Mouse (Mus musculus) forebrain, embryonic 12.5 days (tissue): ENCODE data around the gene Suclg1. TPM values are rescaled to one million over a fixed set of nuclear protein-coding genes. Genes with fewer than 3 reads are reported as not detected.

Source experiments
- ATAC-seq: fragments of 200-750 bp; cut with Nextera tagmentation; 2 replicates; pipeline ENCODE4 v1.8.0; 2017; ENCODE audit warnings: moderate TSS enrichment; ENCODE audit not compliant: low FRiP score
- H3K27ac ChIP-seq: fragments of 300-500 bp; sonication (generic); 2 replicates; pipeline ENCODE4 v1.5.1; 2016; ENCODE audit warnings: mild to moderate bottlenecking
- H3K27me3 ChIP-seq: fragments of 300-500 bp; sonication (generic); 2 replicates; pipeline ENCODE4 v1.6.1; 2016; ENCODE audit warnings: mild to moderate bottlenecking
- H3K36me3 ChIP-seq: fragments of 300-500 bp; sonication (generic); replicated peaks from 2 replicates; pipeline ENCODE4 v1.6.1; 2016; ENCODE audit warnings: mild to moderate bottlenecking
- H3K4me1 ChIP-seq: fragments of 300-500 bp; sonication (generic); 2 replicates; pipeline ENCODE4 v1.6.1; 2016
- H3K4me2 ChIP-seq: fragments of 300-500 bp; sonication (generic); 2 replicates; pipeline ENCODE4 v1.6.1; 2016; ENCODE audit warnings: mild to moderate bottlenecking, moderate library complexity
- H3K4me3 ChIP-seq: fragments of 300-500 bp; sonication (generic); replicated peaks from 2 replicates; pipeline ENCODE4 v1.5.1; 2016; ENCODE audit warnings: mild to moderate bottlenecking
- H3K9ac ChIP-seq: fragments of 300-500 bp; sonication (generic); 2 replicates; pipeline ENCODE4 v1.6.1; 2016; ENCODE audit warnings: mild to moderate bottlenecking
- H3K9me3 ChIP-seq: fragments of 300-500 bp; sonication (generic); 2 replicates; pipeline ENCODE4 v1.6.1; 2016
- WGBS: fragments of 180-500 bp; shearing (Covaris S2); methylation state at CpG from one replicate; pipeline ENCODE4 v1.1.7; 2016; 5-methylcytosine and 5-hydroxymethylcytosine counted together
- polyA plus RNA-seq: library from polyadenylated mRNA; unstranded; fragments of >200 nt; fragmentation: Nextera tagmentation; extraction: Ambion mirVana; gene quantifications from 2 replicates; pipeline ENCODE4 v1.2.1, GENCODE M21; 2016

Gene Suclg1
- polyA plus RNA-seq, 1 experiment from 2014 or later = 133 TPM

GRCm38 (mm10) chr6:73253584-73253983, 5.4 kb downstream of the Suclg1 start:
- Histone ChIP-seq H3K4me1 (peaks cover 14% of the 10 kb centered on the region), H3K36me3 (peaks cover 20% of the 10 kb centered on the region), H3K27me3 (no peaks in the 10 kb centered on the region), H3K27ac (no peak overlapping the region), H3K9me3 (no peaks in the 10 kb centered on the region), H3K4me2 (no peak overlapping the region), H3K9ac (no peak overlapping the region), H3K4me3 (no peak overlapping the region)
- 92% methylated on average over 4 of the region's 4 CpGs for WGBS
- no peak for ATAC-seq

GRCm38 (mm10) chr6:73254307-73255228, 6.4 kb downstream of the Suclg1 start:
- H3K9me3 ChIP-seq = no peaks in the 10 kb centered on the region
- 88% methylated on average over 9 of the region's 9 CpGs for WGBS
- no peak for ATAC-seq
- no peak overlapping the region for H3K4me2 ChIP-seq
- no peak overlapping the region for H3K4me3 ChIP-seq
- no peak overlapping the region for H3K9ac ChIP-seq
- H3K4me1 ChIP-seq = peaks cover 8% of the 10 kb centered on the region
- no peak overlapping the region for H3K27ac ChIP-seq
- no peaks in the 10 kb centered on the region for H3K27me3 ChIP-seq
- H3K36me3 ChIP-seq = peaks cover 30% of the 10 kb centered on the region

GRCm38 (mm10) chr6:73257068-73257467, 8.9 kb downstream of the Suclg1 start:
- no peak overlapping the region for H3K4me3 ChIP-seq
- H3K9ac ChIP-seq = no peak overlapping the region
- no peaks in the 10 kb centered on the region for H3K9me3 ChIP-seq
- H3K4me1 ChIP-seq = no peaks in the 10 kb centered on the region
- H3K4me2 ChIP-seq = no peak overlapping the region
- no peak overlapping the region for H3K27ac ChIP-seq
- WGBS = 95% methylated on average over 7 of the region's 7 CpGs
- H3K36me3 ChIP-seq = peaks cover 51% of the 10 kb centered on the region
- no peak for ATAC-seq
- H3K27me3 ChIP-seq = no peaks in the 10 kb centered on the region

GRCm38 (mm10) chr6:73260110-73260509, 11.9 kb downstream of the Suclg1 start:
- H3K4me1 ChIP-seq = peaks cover 2% of the 10 kb centered on the region; the same call in 1 of the 2 replicates
- no peak overlapping the region for H3K4me2 ChIP-seq
- no peak overlapping the region for H3K4me3 ChIP-seq
- WGBS = 96% methylated on average over 6 of the region's 6 CpGs
- ATAC-seq = no peak
- H3K9me3 ChIP-seq = no peaks in the 10 kb centered on the region
- H3K27me3 ChIP-seq = no peaks in the 10 kb centered on the region
- no peak overlapping the region for H3K27ac ChIP-seq
- H3K9ac ChIP-seq = no peak overlapping the region
- peaks cover 75% of the 10 kb centered on the region for H3K36me3 ChIP-seq

- Histone ChIP-seq H3K27ac (no peak overlapping the region), H3K36me3 (peaks cover 70% of the 10 kb centered on the region), H3K4me2 (no peak overlapping the region), H3K4me3 (no peak overlapping the region), H3K9me3 (no peaks in the 10 kb centered on the region), H3K9ac (no peak overlapping the region), H3K4me1 (peaks cover 2% of the 10 kb centered on the region; the same call in 1 of the 2 replicates), H3K27me3 (no peaks in the 10 kb centered on the region)
- WGBS = 39% methylated on average over 2 of the region's 2 CpGs
- no peak for ATAC-seq
These were observed 16.6 kb downstream of the Suclg1 start for GRCm38 (mm10) chr6:73264801-73265200.

GRCm38 (mm10) chr6:73267738-73268311, 19.6 kb downstream of the Suclg1 start:
- H3K36me3 ChIP-seq = peaks cover 76% of the 10 kb centered on the region
- no peak for ATAC-seq

GRCm38 (mm10) chr6:73269374-73269773, 21.2 kb downstream of the Suclg1 start:
- H3K4me1 ChIP-seq = peaks cover 2% of the 10 kb centered on the region; the same call in 1 of the 2 replicates
- H3K9me3 ChIP-seq = no peaks in the 10 kb centered on the region
- no peak overlapping the region for H3K9ac ChIP-seq
- H3K36me3 ChIP-seq = peaks cover 76% of the 10 kb centered on the region
- no peak overlapping the region for H3K27ac ChIP-seq
- 94% methylated on average over 3 of the region's 3 CpGs for WGBS
- ATAC-seq = no peak
- no peak overlapping the region for H3K4me2 ChIP-seq
- no peak overlapping the region for H3K4me3 ChIP-seq
- no peaks in the 10 kb centered on the region for H3K27me3 ChIP-seq

More at GRCm38 (mm10) chr6:73267738-73268311, 19.6 kb downstream of the Suclg1 start:
- 95% methylated on average over 8 of the region's 8 CpGs for WGBS
- H3K9ac ChIP-seq = no peak overlapping the region
- no peak overlapping the region for H3K4me2 ChIP-seq
- H3K9me3 ChIP-seq = no peaks in the 10 kb centered on the region
- no peaks in the 10 kb centered on the region for H3K27me3 ChIP-seq
- H3K4me1 ChIP-seq = peaks cover 2% of the 10 kb centered on the region; the same call in 1 of the 2 replicates
- H3K4me3 ChIP-seq = no peak overlapping the region
- H3K27ac ChIP-seq = no peak overlapping the region

GRCm38 (mm10) chr6:73271546-73272091, 23.4 kb downstream of the Suclg1 start:
- Histone ChIP-seq H3K9me3 (no peaks in the 10 kb centered on the region), H3K9ac (no peak overlapping the region), H3K4me1 (no peaks in the 10 kb centered on the region), H3K36me3 (peaks cover 82% of the 10 kb centered on the region), H3K4me2 (no peak overlapping the region), H3K27me3 (no peaks in the 10 kb centered on the region), H3K4me3 (no peak overlapping the region), H3K27ac (no peak overlapping the region)
- WGBS = 67% methylated on average over 3 of the region's 3 CpGs
- ATAC-seq = no peak

- no peaks in the 10 kb centered on the region for H3K4me1 ChIP-seq
- no peaks in the 10 kb centered on the region for H3K9me3 ChIP-seq
- H3K27me3 ChIP-seq = no peaks in the 10 kb centered on the region
- peaks cover 81% of the 10 kb centered on the region for H3K36me3 ChIP-seq
- H3K4me3 ChIP-seq = no peak overlapping the region
- WGBS = 93% methylated on average over 5 of the region's 5 CpGs
- ATAC-seq = no peak
- no peak overlapping the region for H3K27ac ChIP-seq
- no peak overlapping the region for H3K4me2 ChIP-seq
- H3K9ac ChIP-seq = no peak overlapping the region
These were observed 26.8 kb downstream of the Suclg1 start for GRCm38 (mm10) chr6:73275002-73275401.

GRCm38 (mm10) chr6:73279681-73280080, 31.5 kb downstream of the Suclg1 start:
- whole genome bisulfite sequencing = 90% methylated on average over 8 of the region's 8 CpGs

GRCm38 (mm10) chr6:73280546-73281115, 32.4 kb downstream of the Suclg1 start:
- WGBS = 81% methylated on average over 9 of the region's 9 CpGs
- ATAC-seq = no peak

More at GRCm38 (mm10) chr6:73279681-73280080, 31.5 kb downstream of the Suclg1 start:
- Histone ChIP-seq H3K27me3 (no peaks in the 10 kb centered on the region), H3K9ac (no peak overlapping the region), H3K27ac (no peak overlapping the region), H3K4me1 (no peaks in the 10 kb centered on the region), H3K4me3 (no peak overlapping the region), H3K4me2 (no peak overlapping the region), H3K36me3 (peaks cover 36% of the 10 kb centered on the region), H3K9me3 (no peaks in the 10 kb centered on the region)
- ATAC-seq = no peak

GRCm38 (mm10) chr6:73286326-73286725, 38.1 kb downstream of the Suclg1 start:
- no peak overlapping the region for H3K9ac ChIP-seq
- H3K4me2 ChIP-seq = no peak overlapping the region
- H3K36me3 ChIP-seq = no peaks in the 10 kb centered on the region
- H3K27ac ChIP-seq = no peak overlapping the region
- WGBS = 97% methylated on average over 2 of the region's 2 CpGs
- no peak overlapping the region for H3K4me3 ChIP-seq
- no peaks in the 10 kb centered on the region for H3K27me3 ChIP-seq
- no peak for ATAC-seq
- no peaks in the 10 kb centered on the region for H3K9me3 ChIP-seq
- H3K4me1 ChIP-seq = no peaks in the 10 kb centered on the region

More at GRCm38 (mm10) chr6:73280546-73281115, 32.4 kb downstream of the Suclg1 start:
- Histone ChIP-seq H3K9me3 (no peaks in the 10 kb centered on the region), H3K4me2 (no peak overlapping the region), H3K4me1 (no peaks in the 10 kb centered on the region), H3K36me3 (peaks cover 27% of the 10 kb centered on the region), H3K27ac (no peak overlapping the region), H3K9ac (no peak overlapping the region), H3K4me3 (no peak overlapping the region), H3K27me3 (no peaks in the 10 kb centered on the region)
